Mouse (Mus musculus): ENCODE data around the gene Brap.

- TF ChIP-seq CTCF (IDR thresholded peaks at IDR 0.05; ENCODE audit: extremely low read depth, insufficient read depth, low read length) (no peak), POLR2A (IDR thresholded peaks at IDR 0.05; ENCODE audit: extremely low read depth, insufficient read depth, low read length) (no peak)
These were observed 25.1 kb downstream of the Brap start for GRCm38 (mm10) chr5:121685495-121685894.

Measured in cortical plate, adult 2 months (tissue).